Mouse (Mus musculus): ENCODE data around the gene Ywhag. TPM values are rescaled to one million over a fixed set of nuclear protein-coding genes. Genes with fewer than 3 reads are reported as not detected.
A peak's percentile ranks its signal among the peaks of the same experiment; 100 is the strongest.

Ywhag gene
- polyA plus RNA-seq, 1 experiment = 57.1 TPM

- WGBS = 55% methylated on average over 4 of the region's 4 CpGs
- Histone ChIP-seq H3K36me3 (ENCODE audit: control insufficient read depth, insufficient read depth, low read length) (no peaks in the 10 kb centered on the region), H3K27me3 (replicated peaks; ENCODE audit: control insufficient read depth, insufficient read depth, low read length) (no peaks in the 10 kb centered on the region), H3K4me1 (ENCODE audit: control insufficient read depth, insufficient read depth, low read length) (no peaks in the 10 kb centered on the region), H3K4me3 (ENCODE audit: insufficient read depth, low read depth, low read length) (no peak overlapping the region), H3K27ac (ENCODE audit: insufficient read depth, low read depth, low read length) (no peak overlapping the region)
- DNase-seq = no peak
- TF ChIP-seq CTCF (conservative IDR thresholded peaks at IDR 0.05; ENCODE audit: insufficient read depth, insufficient read length, low read depth, low read length) = no peak
- no peak for TF ChIP-seq POLR2A (IDR thresholded peaks at IDR 0.05; ENCODE audit: low read depth, low read length)
These were observed 44.1 kb downstream of the Ywhag start for GRCm38 (mm10) chr5:135890323-135890722.

- Histone ChIP-seq H3K36me3 (ENCODE audit: control insufficient read depth, insufficient read depth, low read length) (no peaks in the 10 kb centered on the region), H3K27me3 (replicated peaks; ENCODE audit: control insufficient read depth, insufficient read depth, low read length) (no peaks in the 10 kb centered on the region), H3K4me3 (ENCODE audit: insufficient read depth, low read depth, low read length) (peak overlapping the region; percentile 63), H3K27ac (ENCODE audit: insufficient read depth, low read depth, low read length) (peak overlapping the region; percentile 15; the same call in 1 of the 2 replicates), H3K4me1 (ENCODE audit: control insufficient read depth, insufficient read depth, low read length) (no peaks in the 10 kb centered on the region)
- TF ChIP-seq CTCF (conservative IDR thresholded peaks at IDR 0.05; ENCODE audit: insufficient read depth, insufficient read length, low read depth, low read length) (no peak), POLR2A (IDR thresholded peaks at IDR 0.05; ENCODE audit: low read depth, low read length) (no peak)
- DNase-seq = peak; percentile 36
- 5% methylated on average over 30 of the region's 30 CpGs for WGBS
These were observed 45.8 kb downstream of the Ywhag start for GRCm38 (mm10) chr5:135888405-135889215.

- peak; percentile 95 for DNase-seq
- Histone ChIP-seq H3K4me1 (ENCODE audit: control insufficient read depth, insufficient read depth, low read length) (no peaks in the 10 kb centered on the region), H3K27me3 (replicated peaks; ENCODE audit: control insufficient read depth, insufficient read depth, low read length) (no peaks in the 10 kb centered on the region), H3K4me3 (ENCODE audit: insufficient read depth, low read depth, low read length) (peak within 1 kb of the TSS; percentile 63), H3K27ac (ENCODE audit: insufficient read depth, low read depth, low read length) (peak within 1 kb of the TSS; percentile 54), H3K36me3 (ENCODE audit: control insufficient read depth, insufficient read depth, low read length) (no peaks in the 10 kb centered on the region)
- 2% methylated on average over 24 of the region's 24 CpGs for WGBS
- peak; percentile 55 for TF ChIP-seq POLR2A (IDR thresholded peaks at IDR 0.05; ENCODE audit: low read depth, low read length)
- no peak for TF ChIP-seq CTCF (conservative IDR thresholded peaks at IDR 0.05; ENCODE audit: insufficient read depth, insufficient read length, low read depth, low read length)
These were observed 46.7 kb downstream of the Ywhag start, which contains the start of gene Hspb1 for GRCm38 (mm10) chr5:135887675-135888102. Hspb1 (plus strand) TSS chr5:135887919.

- WGBS = 64% methylated on average over 6 of the region's 6 CpGs
- no peak overlapping the region for H3K4me3 ChIP-seq (ENCODE audit: insufficient read depth, low read depth, low read length)
- H3K27me3 ChIP-seq (replicated peaks; ENCODE audit: control insufficient read depth, insufficient read depth, low read length) = no peaks in the 10 kb centered on the region
- H3K4me1 ChIP-seq (ENCODE audit: control insufficient read depth, insufficient read depth, low read length) = no peaks in the 10 kb centered on the region
- DNase-seq = no peak
- no peak overlapping the region for H3K27ac ChIP-seq (ENCODE audit: insufficient read depth, low read depth, low read length)
- H3K36me3 ChIP-seq (ENCODE audit: control insufficient read depth, insufficient read depth, low read length) = no peaks in the 10 kb centered on the region
- TF ChIP-seq POLR2A (IDR thresholded peaks at IDR 0.05; ENCODE audit: low read depth, low read length) (no peak), CTCF (conservative IDR thresholded peaks at IDR 0.05; ENCODE audit: insufficient read depth, insufficient read length, low read depth, low read length) (no peak)
These were observed 49.8 kb downstream of the Ywhag start for GRCm38 (mm10) chr5:135884641-135885040.

GRCm38 (mm10) chr5:135879449-135880158 is 54.8 kb downstream of the Ywhag start:
- Histone ChIP-seq H3K27ac (ENCODE audit: insufficient read depth, low read depth, low read length) (peak overlapping the region; percentile 34), H3K27me3 (replicated peaks; ENCODE audit: control insufficient read depth, insufficient read depth, low read length) (no peaks in the 10 kb centered on the region), H3K4me3 (ENCODE audit: insufficient read depth, low read depth, low read length) (no peak overlapping the region), H3K4me1 (ENCODE audit: control insufficient read depth, insufficient read depth, low read length) (peaks cover 3% of the 10 kb centered on the region; the same call in 1 of the 2 replicates), H3K36me3 (ENCODE audit: control insufficient read depth, insufficient read depth, low read length) (no peaks in the 10 kb centered on the region)
- WGBS = 32% methylated on average over 13 of the region's 13 CpGs
- peak; percentile 87 for DNase-seq
- no peak for TF ChIP-seq POLR2A (IDR thresholded peaks at IDR 0.05; ENCODE audit: low read depth, low read length)
- no peak for TF ChIP-seq CTCF (conservative IDR thresholded peaks at IDR 0.05; ENCODE audit: insufficient read depth, insufficient read length, low read depth, low read length)

GRCm38 (mm10) chr5:135877831-135878231 is 56.6 kb downstream of the Ywhag start:
- H3K27me3 ChIP-seq (replicated peaks; ENCODE audit: control insufficient read depth, insufficient read depth, low read length) = no peaks in the 10 kb centered on the region
- DNase-seq = peak; percentile 83
- peak overlapping the region; percentile 53 for H3K4me3 ChIP-seq (ENCODE audit: insufficient read depth, low read depth, low read length)
- peak overlapping the region; percentile 76 for H3K27ac ChIP-seq (ENCODE audit: insufficient read depth, low read depth, low read length)
- no peaks in the 10 kb centered on the region for H3K36me3 ChIP-seq (ENCODE audit: control insufficient read depth, insufficient read depth, low read length)
- peaks cover 3% of the 10 kb centered on the region; the same call in 1 of the 2 replicates for H3K4me1 ChIP-seq (ENCODE audit: control insufficient read depth, insufficient read depth, low read length)
- 1% methylated on average over 16 of the region's 16 CpGs for WGBS
- TF ChIP-seq CTCF (conservative IDR thresholded peaks at IDR 0.05; ENCODE audit: insufficient read depth, insufficient read length, low read depth, low read length) (peak; percentile 66), POLR2A (IDR thresholded peaks at IDR 0.05; ENCODE audit: low read depth, low read length) (no peak)

- H3K4me3 ChIP-seq (ENCODE audit: insufficient read depth, low read depth, low read length) = no peak overlapping the region
- TF ChIP-seq POLR2A (IDR thresholded peaks at IDR 0.05; ENCODE audit: low read depth, low read length) (no peak), CTCF (conservative IDR thresholded peaks at IDR 0.05; ENCODE audit: insufficient read depth, insufficient read length, low read depth, low read length) (peak; percentile 71)
- WGBS = 10% methylated on average over 8 of the region's 8 CpGs
- H3K4me1 ChIP-seq (ENCODE audit: control insufficient read depth, insufficient read depth, low read length) = peaks cover 3% of the 10 kb centered on the region; the same call in 1 of the 2 replicates
- DNase-seq = peak; percentile 67
- peak overlapping the region; percentile 76 for H3K27ac ChIP-seq (ENCODE audit: insufficient read depth, low read depth, low read length)
- H3K27me3 ChIP-seq (replicated peaks; ENCODE audit: control insufficient read depth, insufficient read depth, low read length) = no peaks in the 10 kb centered on the region
- no peaks in the 10 kb centered on the region for H3K36me3 ChIP-seq (ENCODE audit: control insufficient read depth, insufficient read depth, low read length)
These were observed 57.2 kb downstream of the Ywhag start for GRCm38 (mm10) chr5:135877180-135877579.
